Mouse (Mus musculus) ES-Bruce4 (cell line): Measurements from ENCODE around the gene Ppp1r27. TPM values are rescaled to one million over a fixed set of nuclear protein-coding genes. Genes with fewer than 3 reads are reported as not detected.

Source experiments
- H3K27ac ChIP-seq: 2 replicates; pipeline ENCODE4 v1.5.1; 2012; ENCODE audit warnings: low read length, inconsistent platforms; ENCODE audit not compliant: insufficient read depth
- H3K27me3 ChIP-seq: 2 replicates; pipeline ENCODE4 v1.6.1; 2012; ENCODE audit warnings: mild to moderate bottlenecking, low read length, inconsistent platforms; ENCODE audit not compliant: control insufficient read depth, poor library complexity, insufficient read depth, severe bottlenecking
- H3K36me3 ChIP-seq: 2 replicates; pipeline ENCODE4 v1.6.1; 2012; ENCODE audit warnings: inconsistent platforms, mild to moderate bottlenecking, low read length, moderate library complexity; ENCODE audit not compliant: control insufficient read depth, poor library complexity, insufficient read depth, severe bottlenecking
- H3K4me1 ChIP-seq: one replicate; pipeline ENCODE4 v1.8.1; 2011; ENCODE audit warnings: low read length; ENCODE audit not compliant: control insufficient read depth, insufficient read depth
- H3K4me3 ChIP-seq: 2 replicates; pipeline ENCODE4 v1.5.1; 2011; ENCODE audit warnings: low read depth, mild to moderate bottlenecking, low read length
- H3K9ac ChIP-seq: 2 replicates; pipeline ENCODE4 v1.6.1; 2012; ENCODE audit warnings: low read depth, mild to moderate bottlenecking, inconsistent platforms; ENCODE audit not compliant: poor library complexity, severe bottlenecking
- H3K9me3 ChIP-seq: replicated peaks from 2 replicates; pipeline ENCODE4 v1.6.1; 2012; ENCODE audit warnings: mild to moderate bottlenecking, low read length, inconsistent platforms; ENCODE audit not compliant: control insufficient read depth, poor library complexity, insufficient read depth, severe bottlenecking
- CTCF ChIP-seq: IDR thresholded peaks from one replicate; pipeline ENCODE4 v1.8.1; 2011; ENCODE audit warnings: low read depth, low read length
- EP300 ChIP-seq: IDR thresholded peaks from 2 replicates; pipeline ENCODE4 v1.6.1; 2011; ENCODE audit warnings: low read depth, low read length; ENCODE audit not compliant: insufficient read depth
- POLR2A ChIP-seq: IDR thresholded peaks from one replicate; pipeline ENCODE4 v1.8.1; 2011; ENCODE audit warnings: low read length; ENCODE audit not compliant: insufficient read depth
- polyA plus RNA-seq: library from polyadenylated mRNA; stranded (reverse); fragments of >200 nt; gene quantifications from 2 replicates; pipeline ENCODE4 v1.2.4, GENCODE M21; 2011; ENCODE audit warnings: low read depth; ENCODE audit not compliant: missing spikeins, insufficient read depth, insufficient read length

Gene Ppp1r27
- polyA plus RNA-seq, 1 experiment: not detected

DNA sequence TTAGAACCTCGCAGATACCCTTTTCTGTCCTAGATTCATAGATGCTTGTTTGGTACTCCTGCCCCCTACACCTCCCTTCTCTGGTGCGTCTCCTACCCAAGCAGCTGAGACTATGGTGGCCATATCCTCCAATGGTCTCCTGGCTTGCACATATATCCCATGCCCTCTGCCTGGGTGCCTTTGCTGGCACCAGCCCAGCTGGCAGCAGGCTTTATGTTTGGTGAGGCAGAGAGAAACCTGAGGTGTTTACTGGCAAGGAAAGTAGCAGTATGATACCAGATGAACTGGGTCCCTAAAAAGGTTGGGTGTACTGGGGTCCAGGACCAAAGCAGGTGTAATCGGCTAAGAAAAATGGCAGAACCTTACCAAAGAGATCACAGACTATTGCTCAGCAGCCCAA lies 5.0 kb downstream of the Ppp1r27 start:
- no peak for TF ChIP-seq EP300
- no peak for TF ChIP-seq POLR2A
- no peak for TF ChIP-seq CTCF
- H3K9ac ChIP-seq: no peak overlapping the region
- no peaks in the 10 kb centered on the region for H3K9me3 ChIP-seq
- H3K27ac ChIP-seq: no peak overlapping the region
- no peaks in the 10 kb centered on the region for H3K4me1 ChIP-seq
- H3K27me3 ChIP-seq: no peaks in the 10 kb centered on the region
- H3K4me3 ChIP-seq: no peak overlapping the region
- H3K36me3 ChIP-seq: 0 out of 2 replicates have a peak, but pooled peaks cover 2% of the 10 kb centered on the region

GRCm38 (mm10) chr11:120542376-120542775 lies 8.6 kb downstream of the Ppp1r27 start:
- H3K4me3 ChIP-seq: no peak overlapping the region
- no peak for TF ChIP-seq CTCF
- no peak for TF ChIP-seq POLR2A
- no peak overlapping the region for H3K27ac ChIP-seq
- H3K9me3 ChIP-seq: no peaks in the 10 kb centered on the region
- 0 out of 2 replicates have a peak, but pooled peaks cover 2% of the 10 kb centered on the region for H3K36me3 ChIP-seq
- no peaks in the 10 kb centered on the region for H3K4me1 ChIP-seq
- no peak overlapping the region for H3K9ac ChIP-seq
- H3K27me3 ChIP-seq: no peaks in the 10 kb centered on the region

DNA sequence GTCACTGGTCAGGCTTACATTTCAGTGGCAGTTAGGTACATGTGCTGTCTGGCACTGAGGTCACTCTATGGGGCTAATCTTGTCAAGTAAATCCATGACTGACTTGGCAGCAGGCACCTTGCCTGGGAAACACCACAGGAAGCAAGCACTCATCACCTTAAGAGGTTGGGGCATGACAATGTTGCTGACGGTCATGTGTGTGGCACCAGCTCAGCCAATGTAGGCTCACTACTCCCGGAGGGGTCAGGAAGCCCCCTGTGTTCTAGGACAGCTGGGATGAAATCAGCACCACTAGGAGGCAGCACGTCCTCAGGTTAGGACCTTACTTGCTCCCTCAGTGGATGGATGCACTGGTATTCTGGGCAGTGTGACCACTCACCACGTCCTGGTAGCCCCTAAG lies 9.0 kb downstream of the Ppp1r27 start:
- no peaks in the 10 kb centered on the region for H3K9me3 ChIP-seq
- H3K4me1 ChIP-seq: no peaks in the 10 kb centered on the region
- H3K9ac ChIP-seq: no peak overlapping the region
- no peak overlapping the region for H3K4me3 ChIP-seq
- TF ChIP-seq POLR2A (no peak), CTCF (peak; percentile 84), EP300 (no peak)
- 0 out of 2 replicates have a peak, but pooled peaks cover 2% of the 10 kb centered on the region for H3K36me3 ChIP-seq
- H3K27me3 ChIP-seq: no peaks in the 10 kb centered on the region
- H3K27ac ChIP-seq: no peak overlapping the region

DNA sequence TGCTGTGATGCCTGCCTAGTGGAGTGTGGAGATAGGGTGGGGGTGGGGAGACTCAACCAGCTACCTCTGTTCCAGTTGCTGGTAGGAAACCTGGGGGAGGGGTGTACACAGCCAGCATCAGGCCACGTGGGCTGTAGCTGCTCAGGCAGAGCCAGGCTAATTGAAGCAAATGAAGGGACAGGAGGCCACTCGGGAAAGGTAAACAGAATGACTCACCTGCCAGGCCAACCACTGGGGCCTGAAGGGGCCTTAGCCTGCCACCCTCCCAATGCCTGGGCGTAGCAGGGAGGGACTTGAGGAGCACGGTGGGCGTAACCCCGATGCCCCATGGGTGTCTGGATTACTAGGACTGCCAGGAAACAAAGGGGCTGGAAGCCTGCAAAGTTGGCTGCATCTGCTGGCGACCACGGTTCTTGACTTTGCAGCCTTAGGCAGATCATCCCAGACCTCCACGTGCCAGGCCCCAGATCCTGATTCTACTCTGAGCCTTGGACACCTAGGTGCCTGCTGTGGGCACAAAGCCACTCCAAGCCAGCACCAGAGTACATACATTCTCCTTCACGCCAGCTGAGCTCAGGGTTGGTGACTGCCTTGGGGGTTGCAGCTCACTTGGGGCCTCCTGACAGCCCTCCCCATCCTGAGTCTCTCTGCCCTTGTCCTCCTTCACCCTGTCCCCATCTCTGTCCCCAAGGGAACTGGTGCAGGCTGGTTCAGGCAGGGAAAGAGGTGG lies 11.5 kb downstream of the Ppp1r27 start:
- Histone ChIP-seq H3K4me1 (no peaks in the 10 kb centered on the region), H3K27me3 (no peaks in the 10 kb centered on the region), H3K9me3 (no peaks in the 10 kb centered on the region), H3K36me3 (0 out of 2 replicates have a peak, but pooled peaks cover 1% of the 10 kb centered on the region), H3K4me3 (no peak overlapping the region), H3K9ac (no peak overlapping the region), H3K27ac (no peak overlapping the region)
- no peak for TF ChIP-seq EP300
- TF ChIP-seq CTCF: no peak
- no peak for TF ChIP-seq POLR2A

GRCm38 (mm10) chr11:120538955-120539284 lies 12.0 kb downstream of the Ppp1r27 start:
- Histone ChIP-seq H3K4me1 (no peaks in the 10 kb centered on the region), H3K27ac (no peak overlapping the region), H3K9ac (no peak overlapping the region), H3K4me3 (no peak overlapping the region), H3K36me3 (no peaks in the 10 kb centered on the region), H3K9me3 (no peaks in the 10 kb centered on the region), H3K27me3 (no peaks in the 10 kb centered on the region)
- TF ChIP-seq POLR2A (no peak), CTCF (no peak), EP300 (no peak)

GRCm38 (mm10) chr11:120538485-120538884 lies 12.4 kb downstream of the Ppp1r27 start:
- Histone ChIP-seq H3K9ac (no peak overlapping the region), H3K4me1 (no peaks in the 10 kb centered on the region), H3K27me3 (no peaks in the 10 kb centered on the region), H3K4me3 (no peak overlapping the region), H3K36me3 (no peaks in the 10 kb centered on the region), H3K9me3 (no peaks in the 10 kb centered on the region), H3K27ac (no peak overlapping the region)
- TF ChIP-seq EP300 (no peak), CTCF (no peak), POLR2A (no peak)
